Mouse (Mus musculus) lung, embryonic 16.5 days (tissue): Measurements from ENCODE around the gene N4bp2l1. TPM values are rescaled to one million over a fixed set of nuclear protein-coding genes. Genes with fewer than 3 reads are reported as not detected.
"Not testable (repeated sequence)": the region's sequence is repeated elsewhere in the genome, so short reads cannot be mapped to it uniquely, and the experiment has no call there.

ENCODE experiments used
- ATAC-seq: fragments of 200-750 bp; cut with Nextera tagmentation; 2 replicates; pipeline ENCODE4 v1.8.0; 2017; ENCODE audit warnings: low read depth, mild to moderate bottlenecking, moderate library complexity
- H3K27ac ChIP-seq: fragments of 300-500 bp; sonication (generic); 2 replicates; pipeline ENCODE4 v1.5.1; 2014; ENCODE audit warnings: mild to moderate bottlenecking, control low read depth, low read length
- H3K27me3 ChIP-seq: fragments of 300-500 bp; sonication (generic); 2 replicates; pipeline ENCODE4 v1.6.1; 2014; ENCODE audit warnings: low read depth, low read length, mixed read lengths; ENCODE audit not compliant: control insufficient read depth, insufficient read depth
- H3K36me3 ChIP-seq: fragments of 300-500 bp; sonication (generic); 2 replicates; pipeline ENCODE4 v1.6.1; 2014; ENCODE audit warnings: low read length; ENCODE audit not compliant: control insufficient read depth, insufficient read depth
- H3K4me1 ChIP-seq: fragments of 300-500 bp; sonication (generic); replicated peaks from 2 replicates; pipeline ENCODE4 v1.6.1; 2014; ENCODE audit warnings: low read length, mixed read lengths; ENCODE audit not compliant: control insufficient read depth, insufficient read depth
- H3K4me2 ChIP-seq: fragments of 300-500 bp; sonication (generic); 2 replicates; pipeline ENCODE4 v1.6.1; 2014; ENCODE audit warnings: low read depth, low read length, control low read depth
- H3K4me3 ChIP-seq: fragments of 300-500 bp; sonication (generic); 2 replicates; pipeline ENCODE4 v1.5.1; 2014; ENCODE audit warnings: mild to moderate bottlenecking, low read length, control low read depth
- H3K9ac ChIP-seq: fragments of 300-500 bp; sonication (generic); 2 replicates; pipeline ENCODE4 v1.6.1; 2014; ENCODE audit warnings: low read length, control low read depth
- H3K9me3 ChIP-seq: fragments of 300-500 bp; sonication (generic); 2 replicates; pipeline ENCODE4 v1.6.1; 2016; ENCODE audit warnings: low read length; ENCODE audit not compliant: control insufficient read depth
- WGBS: fragments of 180-500 bp; shearing (Covaris S2); extraction: QIAGEN DNeasy Blood & Tissue Kit; methylation state at CpG from one replicate; pipeline ENCODE4 v1.1.7; 2014; 5-methylcytosine and 5-hydroxymethylcytosine counted together
- polyA plus RNA-seq: library from polyadenylated mRNA; unstranded; fragments of >200 nt; fragmentation: Nextera tagmentation; extraction: Ambion mirVana; gene quantifications from 2 replicates; pipeline ENCODE4 v1.2.1, GENCODE M21; 2015

N4bp2l1 gene
- 5.7 and 7.2 TPM in 2 replicates for polyA plus RNA-seq

- no peak within 1 kb of the TSS for H3K27ac ChIP-seq
- H3K9ac ChIP-seq, result no peak within 1 kb of the TSS
- H3K4me2 ChIP-seq, result no peak within 1 kb of the TSS
- peaks cover 2% of the 10 kb centered on the region; the same call in 1 of the 2 replicates for H3K27me3 ChIP-seq
- peaks cover 8% of the 10 kb centered on the region for H3K4me1 ChIP-seq
- H3K9me3 ChIP-seq, result no peaks in the 10 kb centered on the region
- WGBS, result 75% methylated on average over 7 of the region's 7 CpGs
- no peaks in the 10 kb centered on the region for H3K36me3 ChIP-seq
- no peak for ATAC-seq
- no peak within 1 kb of the TSS for H3K4me3 ChIP-seq
Observed at GRCm38 (mm10) chr5:150597088-150597487, at the start of gene N4bp2l1. TSS of gene N4bp2l1 (minus strand) at chr5:150597188.

- Histone ChIP-seq H3K4me3 (no peak overlapping the region), H3K36me3 (peaks cover 27% of the 10 kb centered on the region), H3K4me2 (no peak overlapping the region), H3K27ac (no peak overlapping the region), H3K4me1 (no peaks in the 10 kb centered on the region), H3K9me3 (no peaks in the 10 kb centered on the region), H3K9ac (no peak overlapping the region), H3K27me3 (no peaks in the 10 kb centered on the region)
- no peak for ATAC-seq
- 88% methylated on average over 4 of the region's 4 CpGs for WGBS
Observed at GRCm38 (mm10) chr5:150644926-150645325, 47.9 kb upstream of the N4bp2l1 start.

GRCm38 (mm10) chr5:150643390-150643789 lies 46.4 kb upstream of the N4bp2l1 start:
- H3K9ac ChIP-seq, H3K4me1 ChIP-seq, ATAC-seq, H3K27me3 ChIP-seq, H3K4me3 ChIP-seq, H3K4me2 ChIP-seq, H3K27ac ChIP-seq, H3K9me3 ChIP-seq: not testable (repeated sequence)
- WGBS, result 90% methylated on average over 4 of the region's 4 CpGs
- peaks cover 20% of the 10 kb centered on the region for H3K36me3 ChIP-seq

GRCm38 (mm10) chr5:150641440-150641839 lies 44.5 kb upstream of the N4bp2l1 start:
- no peaks in the 10 kb centered on the region for H3K9me3 ChIP-seq
- no peak overlapping the region for H3K4me2 ChIP-seq
- WGBS, result 84% methylated on average over 3 of the region's 3 CpGs
- ATAC-seq, result no peak
- no peak overlapping the region for H3K27ac ChIP-seq
- no peak overlapping the region for H3K4me3 ChIP-seq
- no peaks in the 10 kb centered on the region for H3K27me3 ChIP-seq
- peaks cover 17% of the 10 kb centered on the region for H3K36me3 ChIP-seq
- no peak overlapping the region for H3K9ac ChIP-seq
- no peaks in the 10 kb centered on the region for H3K4me1 ChIP-seq

- no peaks in the 10 kb centered on the region for H3K27me3 ChIP-seq
- H3K27ac ChIP-seq, result no peak overlapping the region
- WGBS, result 79% methylated on average over 2 of the region's 2 CpGs
- no peak overlapping the region for H3K4me3 ChIP-seq
- H3K36me3 ChIP-seq, result no peaks in the 10 kb centered on the region
- no peak for ATAC-seq
- H3K4me2 ChIP-seq, result no peak overlapping the region
- no peaks in the 10 kb centered on the region for H3K4me1 ChIP-seq
- H3K9me3 ChIP-seq, result no peaks in the 10 kb centered on the region
- H3K9ac ChIP-seq, result no peak overlapping the region
Observed at GRCm38 (mm10) chr5:150629692-150630091, 32.7 kb upstream of the N4bp2l1 start.

GRCm38 (mm10) chr5:150629272-150629671 lies 32.3 kb upstream of the N4bp2l1 start:
- Histone ChIP-seq H3K4me1 (no peaks in the 10 kb centered on the region), H3K9ac (no peak overlapping the region), H3K4me2 (no peak overlapping the region), H3K9me3 (no peaks in the 10 kb centered on the region), H3K36me3 (no peaks in the 10 kb centered on the region), H3K27me3 (no peaks in the 10 kb centered on the region), H3K4me3 (no peak overlapping the region), H3K27ac (no peak overlapping the region)
- WGBS, result 86% methylated on average over 1 of the region's 1 CpGs
- ATAC-seq, result no peak

- no peaks in the 10 kb centered on the region for H3K27me3 ChIP-seq
- no peak overlapping the region for H3K4me3 ChIP-seq
- WGBS, result 71% methylated on average over 7 of the region's 7 CpGs
- H3K36me3 ChIP-seq, result no peaks in the 10 kb centered on the region
- no peak overlapping the region for H3K4me2 ChIP-seq
- no peaks in the 10 kb centered on the region for H3K9me3 ChIP-seq
- H3K4me1 ChIP-seq, result peaks cover 4% of the 10 kb centered on the region; the same call in 1 of the 2 replicates
- no peak for ATAC-seq
- H3K9ac ChIP-seq, result no peak overlapping the region
- no peak overlapping the region for H3K27ac ChIP-seq
Observed at GRCm38 (mm10) chr5:150625528-150625927, 28.5 kb upstream of the N4bp2l1 start.

- Histone ChIP-seq H3K27ac (peak overlapping the region; percentile 1; the same call in 1 of the 2 replicates), H3K4me2 (no peak overlapping the region), H3K4me3 (no peak overlapping the region), H3K9ac (no peak overlapping the region), H3K4me1 (peaks cover 4% of the 10 kb centered on the region; the same call in 1 of the 2 replicates), H3K27me3 (no peaks in the 10 kb centered on the region), H3K9me3 (no peaks in the 10 kb centered on the region), H3K36me3 (no peaks in the 10 kb centered on the region)
- 3% methylated on average over 1 of the region's 1 CpGs for WGBS
- ATAC-seq, result peak; percentile 79
Observed at GRCm38 (mm10) chr5:150622792-150623191, 25.8 kb upstream of the N4bp2l1 start.

- no peaks in the 10 kb centered on the region for H3K9me3 ChIP-seq
- no peak for ATAC-seq
- no peak overlapping the region for H3K4me3 ChIP-seq
- H3K4me1 ChIP-seq, result peaks cover 4% of the 10 kb centered on the region; the same call in 1 of the 2 replicates
- no peak overlapping the region for H3K9ac ChIP-seq
- H3K36me3 ChIP-seq, result no peaks in the 10 kb centered on the region
- WGBS, result 86% methylated on average over 3 of the region's 3 CpGs
- H3K4me2 ChIP-seq, result no peak overlapping the region
- no peaks in the 10 kb centered on the region for H3K27me3 ChIP-seq
- no peak overlapping the region for H3K27ac ChIP-seq
Observed at GRCm38 (mm10) chr5:150621592-150621991, 24.6 kb upstream of the N4bp2l1 start.
